Mouse (Mus musculus): ENCODE results near the gene Zfpm1. TPM values are rescaled to one million over a fixed set of nuclear protein-coding genes. Genes with fewer than 3 reads are reported as not detected.

Zfpm1 gene
- polyA plus RNA-seq, 1 experiment from 2014 or later, result 3.3 TPM

GRCm38 (mm10) chr8:122260755-122261154 is 21.2 kb upstream of the Zfpm1 start:
- Histone ChIP-seq H3K9me3 (replicated peaks) (no peaks in the 10 kb centered on the region), H3K4me2 (replicated peaks) (no peak overlapping the region), H3K9ac (no peak overlapping the region), H3K4me1 (peaks cover 4% of the 10 kb centered on the region; the same call in 1 of the 2 replicates), H3K4me3 (no peak overlapping the region), H3K27ac (no peak overlapping the region), H3K27me3 (peaks cover 22% of the 10 kb centered on the region; the same call in 1 of the 2 replicates), H3K36me3 (no peaks in the 10 kb centered on the region; the same call in 1 of the 2 replicates)
- WGBS, result 50% methylated on average over 9 of the region's 9 CpGs
- ATAC-seq (ENCODE audit: low FRiP score), result no peak

- Histone ChIP-seq H3K9ac (no peak overlapping the region), H3K4me1 (peaks cover 4% of the 10 kb centered on the region; the same call in 1 of the 2 replicates)
Measured at GRCm38 (mm10) chr8:122262835-122263234, 19.1 kb upstream of the Zfpm1 start.

GRCm38 (mm10) chr8:122264243-122264642 is 17.7 kb upstream of the Zfpm1 start:
- no peak for ATAC-seq (ENCODE audit: low FRiP score)
- no peaks in the 10 kb centered on the region; the same call in 1 of the 2 replicates for H3K36me3 ChIP-seq
- WGBS, result 22% methylated on average over 9 of the region's 9 CpGs

More at GRCm38 (mm10) chr8:122262835-122263234, 19.1 kb upstream of the Zfpm1 start:
- Histone ChIP-seq H3K36me3 (no peaks in the 10 kb centered on the region; the same call in 1 of the 2 replicates), H3K27me3 (peaks cover 31% of the 10 kb centered on the region; the same call in 1 of the 2 replicates), H3K9me3 (replicated peaks) (no peaks in the 10 kb centered on the region), H3K4me2 (replicated peaks) (no peak overlapping the region), H3K4me3 (no peak overlapping the region), H3K27ac (no peak overlapping the region)
- WGBS, result 74% methylated on average over 16 of the region's 16 CpGs
- no peak for ATAC-seq (ENCODE audit: low FRiP score)

GRCm38 (mm10) chr8:122265522-122265921 is 16.4 kb upstream of the Zfpm1 start:
- H3K4me3 ChIP-seq, result no peak overlapping the region
- no peaks in the 10 kb centered on the region for H3K9me3 ChIP-seq (replicated peaks)
- no peak overlapping the region for H3K9ac ChIP-seq
- H3K4me2 ChIP-seq (replicated peaks), result no peak overlapping the region
- peaks cover 45% of the 10 kb centered on the region for H3K27me3 ChIP-seq
- H3K4me1 ChIP-seq, result peaks cover 11% of the 10 kb centered on the region
- 91% methylated on average over 8 of the region's 8 CpGs for WGBS
- H3K36me3 ChIP-seq, result no peaks in the 10 kb centered on the region; the same call in 1 of the 2 replicates
- no peak overlapping the region for H3K27ac ChIP-seq
- ATAC-seq (ENCODE audit: low FRiP score), result no peak

More at GRCm38 (mm10) chr8:122264243-122264642, 17.7 kb upstream of the Zfpm1 start:
- H3K4me1 ChIP-seq, result peaks cover 8% of the 10 kb centered on the region
- H3K27ac ChIP-seq, result no peak overlapping the region
- H3K4me3 ChIP-seq, result no peak overlapping the region
- H3K9ac ChIP-seq, result no peak overlapping the region
- no peaks in the 10 kb centered on the region for H3K9me3 ChIP-seq (replicated peaks)
- H3K27me3 ChIP-seq, result peaks cover 36% of the 10 kb centered on the region
- H3K4me2 ChIP-seq (replicated peaks), result no peak overlapping the region

GRCm38 (mm10) chr8:122266867-122267266 is 15.1 kb upstream of the Zfpm1 start:
- Histone ChIP-seq H3K9me3 (replicated peaks) (no peaks in the 10 kb centered on the region), H3K4me2 (replicated peaks) (no peak overlapping the region), H3K4me1 (peaks cover 11% of the 10 kb centered on the region), H3K27ac (no peak overlapping the region), H3K9ac (no peak overlapping the region), H3K4me3 (no peak overlapping the region), H3K27me3 (peaks cover 49% of the 10 kb centered on the region), H3K36me3 (no peaks in the 10 kb centered on the region; the same call in 1 of the 2 replicates)
- no peak for ATAC-seq (ENCODE audit: low FRiP score)
- 45% methylated on average over 13 of the region's 13 CpGs for WGBS

- H3K36me3 ChIP-seq, result no peaks in the 10 kb centered on the region; the same call in 1 of the 2 replicates
- peak overlapping the region; percentile 49 for H3K9ac ChIP-seq
- peak overlapping the region; percentile 36 for H3K4me3 ChIP-seq
- no peaks in the 10 kb centered on the region for H3K9me3 ChIP-seq (replicated peaks)
- no peak overlapping the region for H3K27ac ChIP-seq
- H3K4me2 ChIP-seq (replicated peaks), result peak overlapping the region; percentile 72
- 61% methylated on average over 24 of the region's 24 CpGs for WGBS
- H3K4me1 ChIP-seq, result peaks cover 16% of the 10 kb centered on the region
- no peak for ATAC-seq (ENCODE audit: low FRiP score)
- peaks cover 40% of the 10 kb centered on the region for H3K27me3 ChIP-seq
Measured at GRCm38 (mm10) chr8:122268861-122269260, 13.1 kb upstream of the Zfpm1 start.

GRCm38 (mm10) chr8:122269404-122269803 is 12.5 kb upstream of the Zfpm1 start:
- Histone ChIP-seq H3K4me2 (replicated peaks) (peak overlapping the region; percentile 72), H3K9me3 (replicated peaks) (no peaks in the 10 kb centered on the region), H3K36me3 (no peaks in the 10 kb centered on the region; the same call in 1 of the 2 replicates), H3K4me3 (peak overlapping the region; percentile 36), H3K9ac (peak overlapping the region; percentile 49), H3K4me1 (peaks cover 15% of the 10 kb centered on the region), H3K27ac (no peak overlapping the region), H3K27me3 (peaks cover 44% of the 10 kb centered on the region)
- 8% methylated on average over 20 of the region's 21 CpGs for WGBS
- ATAC-seq (ENCODE audit: low FRiP score), result 0 out of 2 replicates have a peak, but pooled peaks have one; percentile 43

- no peak for ATAC-seq (ENCODE audit: low FRiP score)
- H3K27me3 ChIP-seq, result peaks cover 47% of the 10 kb centered on the region
Measured at GRCm38 (mm10) chr8:122270555-122270954, 11.4 kb upstream of the Zfpm1 start.

GRCm38 (mm10) chr8:122273152-122273551 is 8.8 kb upstream of the Zfpm1 start:
- peaks cover 15% of the 10 kb centered on the region for H3K4me1 ChIP-seq

More at GRCm38 (mm10) chr8:122270555-122270954, 11.4 kb upstream of the Zfpm1 start:
- WGBS, result 65% methylated on average over 7 of the region's 7 CpGs
- Histone ChIP-seq H3K9ac (peak overlapping the region; percentile 8; the same call in 1 of the 2 replicates), H3K27ac (no peak overlapping the region), H3K4me1 (peaks cover 15% of the 10 kb centered on the region), H3K4me3 (no peak overlapping the region), H3K4me2 (replicated peaks) (no peak overlapping the region), H3K36me3 (no peaks in the 10 kb centered on the region; the same call in 1 of the 2 replicates), H3K9me3 (replicated peaks) (no peaks in the 10 kb centered on the region)

GRCm38 (mm10) chr8:122273826-122274225 is 8.1 kb upstream of the Zfpm1 start:
- ATAC-seq (ENCODE audit: low FRiP score), result no peak
- H3K36me3 ChIP-seq, result no peaks in the 10 kb centered on the region
- peaks cover 29% of the 10 kb centered on the region for H3K27me3 ChIP-seq
- H3K27ac ChIP-seq, result no peak overlapping the region
- 46% methylated on average over 7 of the region's 7 CpGs for WGBS
- peaks cover 13% of the 10 kb centered on the region for H3K4me1 ChIP-seq
- no peak overlapping the region for H3K4me2 ChIP-seq (replicated peaks)
- no peaks in the 10 kb centered on the region for H3K9me3 ChIP-seq (replicated peaks)
- H3K4me3 ChIP-seq, result no peak overlapping the region
- H3K9ac ChIP-seq, result no peak overlapping the region

More at GRCm38 (mm10) chr8:122273152-122273551, 8.8 kb upstream of the Zfpm1 start:
- no peaks in the 10 kb centered on the region for H3K36me3 ChIP-seq
- H3K27me3 ChIP-seq, result peaks cover 33% of the 10 kb centered on the region
- no peaks in the 10 kb centered on the region for H3K9me3 ChIP-seq (replicated peaks)
- no peak overlapping the region for H3K4me3 ChIP-seq
- H3K27ac ChIP-seq, result no peak overlapping the region
- H3K4me2 ChIP-seq (replicated peaks), result no peak overlapping the region
- 6% methylated on average over 5 of the region's 5 CpGs for WGBS
- peak; percentile 51; the same call in 1 of the 2 replicates for ATAC-seq (ENCODE audit: low FRiP score)
- H3K9ac ChIP-seq, result no peak overlapping the region

GRCm38 (mm10) chr8:122274651-122275391 is 7.1 kb upstream of the Zfpm1 start:
- H3K4me2 ChIP-seq (replicated peaks), result no peak overlapping the region
- no peak overlapping the region for H3K9ac ChIP-seq
- H3K4me3 ChIP-seq, result no peak overlapping the region
- H3K36me3 ChIP-seq, result no peaks in the 10 kb centered on the region
- ATAC-seq (ENCODE audit: low FRiP score), result no peak
- no peaks in the 10 kb centered on the region for H3K9me3 ChIP-seq (replicated peaks)
- H3K27me3 ChIP-seq, result peaks cover 25% of the 10 kb centered on the region
- peaks cover 8% of the 10 kb centered on the region for H3K4me1 ChIP-seq
- 79% methylated on average over 11 of the region's 11 CpGs for WGBS
- no peak overlapping the region for H3K27ac ChIP-seq

GRCm38 (mm10) chr8:122276308-122276707 is 5.6 kb upstream of the Zfpm1 start:
- no peak overlapping the region for H3K27ac ChIP-seq
- peaks cover 12% of the 10 kb centered on the region; the same call in 1 of the 2 replicates for H3K27me3 ChIP-seq
- H3K4me3 ChIP-seq, result no peak overlapping the region
- H3K4me2 ChIP-seq (replicated peaks), result no peak overlapping the region
- ATAC-seq (ENCODE audit: low FRiP score), result no peak
- 97% methylated on average over 5 of the region's 5 CpGs for WGBS
- H3K9me3 ChIP-seq (replicated peaks), result no peaks in the 10 kb centered on the region
- peaks cover 21% of the 10 kb centered on the region for H3K4me1 ChIP-seq
- no peaks in the 10 kb centered on the region for H3K36me3 ChIP-seq
- no peak overlapping the region for H3K9ac ChIP-seq

Measured in hindbrain, embryonic 12.5 days (tissue).